In genomic region chr2:156533160-156533559, GRCm38 (mm10) we compare ENCODE assay signal across 27 mouse cellular contexts. TPM values are rescaled to one million over a fixed set of nuclear protein-coding genes. Genes with fewer than 3 reads are reported as not detected.
DNase-seq lines count a peak whose midpoint lies in the region; ATAC-seq and TF ChIP-seq lines count a peak whose summit lies in the region.
"Had no signal": no experiment of that assay in that cellular context is flagged by ENCODE, and none has a peak within 500 bp of the region (broad histone marks: within the 10 kb centered on the region; RNA-seq: fewer than 3 reads in every experiment).

No protein-coding gene starts in this region.

- no peak overlapping the region for H3K27ac ChIP-seq in lung, postnatal 0 days (ENCODE audit: low read length)
- H3K27ac ChIP-seq: embryonic facial prominence, embryonic 13.5 days; embryonic facial prominence, embryonic 15.5 days; forebrain, embryonic 10.5 days; forebrain, embryonic 12.5 days; forebrain, embryonic 15.5 days had no signal

- H3K9me3 ChIP-seq in lung, postnatal 0 days (ENCODE audit: low read length) = no peaks in the 10 kb centered on the region
- H3K9me3 ChIP-seq: embryonic facial prominence, embryonic 13.5 days; embryonic facial prominence, embryonic 15.5 days; forebrain, embryonic 10.5 days; forebrain, embryonic 12.5 days; forebrain, embryonic 15.5 days; G1E had no signal

- ATAC-seq in lung, postnatal 0 days = peak; percentile 33
- ATAC-seq in activated CD4-positive, CD25-positive, alpha-beta regulatory T cell, adult 4 months = no peak
- ATAC-seq: CD4-positive, CD25-positive, alpha-beta regulatory T cell, adult 4 months; forebrain, embryonic 15.5 days; forebrain, postnatal 0 days; Patski had no signal

- peak; percentile 43 for DNase-seq in lung, postnatal 0 days (ENCODE audit: low spot score)
- no peak for DNase-seq in lung, postnatal 10 days
- DNase-seq in lung, postnatal 36 days = peak; percentile 19
- no peak for DNase-seq in lung, postnatal 14 days
- DNase-seq in R1 (ENCODE audit: low read depth, low spot score) = peak; percentile 65
- DNase-seq in embryo, embryonic 10.5 days (ENCODE audit: low spot score) = no peak
- DNase-seq: adrenal gland, adult 2 months; adrenal gland, postnatal 10 days; adrenal gland, postnatal 25 days; B cell, adult 2 months; cerebellum, adult 11 months; cerebellum, adult 18-20 months; cerebellum, adult 8-10 months; cerebellum, adult 9-11 months; cerebellum, postnatal 25 days; embryo, embryonic 11 days; forebrain, postnatal 0 days had no signal

- no peaks in the 10 kb centered on the region for H3K4me1 ChIP-seq in lung, postnatal 0 days (ENCODE audit: insufficient read depth, low read depth, low read length)
- H3K4me1 ChIP-seq: embryonic facial prominence, embryonic 13.5 days; embryonic facial prominence, embryonic 15.5 days; forebrain, embryonic 10.5 days; forebrain, embryonic 12.5 days; forebrain, embryonic 15.5 days had no signal

- H3K9ac ChIP-seq in lung, postnatal 0 days (replicated peaks; ENCODE audit: low read depth) = no peak overlapping the region
- H3K9ac ChIP-seq: embryonic facial prominence, embryonic 13.5 days; embryonic facial prominence, embryonic 15.5 days; forebrain, embryonic 12.5 days; forebrain, embryonic 15.5 days; forebrain, postnatal 0 days had no signal

- H3K36me3 ChIP-seq in lung, postnatal 0 days (ENCODE audit: insufficient read depth, low read length) = no peaks in the 10 kb centered on the region
- H3K36me3 ChIP-seq: G1E had no signal

- TF ChIP-seq CTCF in lung, postnatal 0 days (IDR thresholded peaks at IDR 0.05) = no peak

- WGBS in lung, postnatal 0 days = 41% methylated on average over 2 of the region's 2 CpGs

- no peaks in the 10 kb centered on the region for H3K27me3 ChIP-seq in lung, postnatal 0 days (replicated peaks; ENCODE audit: insufficient read depth, low read length)
- H3K27me3 ChIP-seq: embryonic facial prominence, embryonic 13.5 days; embryonic facial prominence, embryonic 15.5 days; forebrain, embryonic 12.5 days; forebrain, embryonic 15.5 days; Patski had no signal

- no peak for TF ChIP-seq EP300 in lung, postnatal 0 days (IDR thresholded peaks at IDR 0.05)

- H3K4me3 ChIP-seq in lung, postnatal 0 days (ENCODE audit: low read depth, low read length) = no peak overlapping the region
- H3K4me3 ChIP-seq: embryonic facial prominence, embryonic 13.5 days; embryonic facial prominence, embryonic 15.5 days; erythroblast, embryonic 14.5 days; forebrain, embryonic 10.5 days; forebrain, embryonic 12.5 days; forebrain, embryonic 15.5 days had no signal

- no peak overlapping the region for H3K4me2 ChIP-seq in lung, postnatal 0 days (replicated peaks; ENCODE audit: low read depth, low read length)
- H3K4me2 ChIP-seq: embryonic facial prominence, embryonic 13.5 days; embryonic facial prominence, embryonic 15.5 days; forebrain, embryonic 12.5 days; forebrain, embryonic 15.5 days had no signal

RNA-seq across cellular contexts. Expression of gene Aar2, which starts 14.2 kb away (rescaled TPM):
- 21.8 and 23.7 TPM in 2 replicates for polyA plus RNA-seq in lung, postnatal 0 days (2015; fragmentation: Nextera tagmentation; extraction: Ambion mirVana)
- polyA plus RNA-seq in activated CD4-positive, CD25-positive, alpha-beta regulatory T cell, adult 4 months (2017; shearing (Covaris generic)) = 10 to 100 TPM; 27.3 to 32.8 TPM

Comparison
In these comparisons a context has a peak if more than half of its experiments do, and no peak if none do; other contexts are left out.
1. DNase-seq: peak in lung, postnatal 0 days (single experiment), lung, postnatal 36 days (single experiment) and R1 (single experiment); none in lung, postnatal 10 days (single experiment), lung, postnatal 14 days (single experiment) and embryo, embryonic 10.5 days (single experiment).